Mouse (Mus musculus): ENCODE measurements around the gene Dis3l2.

Dis3l2 gene

GRCm38 (mm10) chr1:86733160-86733821, 29.7 kb downstream of the Dis3l2 start:
- no peak for DNase-seq

DNA sequence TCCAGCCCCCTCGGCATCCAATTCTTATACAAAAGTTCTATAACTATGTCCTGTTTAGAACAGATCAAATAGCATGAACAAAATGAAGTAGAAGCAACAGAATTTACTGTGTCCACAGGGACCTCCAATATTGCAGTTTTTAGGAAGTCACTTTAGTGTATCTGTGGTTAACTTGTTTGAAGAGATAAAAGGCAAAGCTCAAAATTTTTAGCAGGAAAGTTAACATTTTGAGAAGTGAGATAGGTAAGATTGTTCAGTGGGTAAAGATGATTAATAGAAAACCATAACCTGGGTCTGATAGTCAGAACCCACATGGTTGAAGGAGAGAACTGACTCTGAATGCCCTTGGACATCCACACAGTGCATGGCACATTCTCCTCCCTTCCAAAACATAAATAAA, 32.8 kb downstream of the Dis3l2 start:
- DNase-seq, result no peak

GRCm38 (mm10) chr1:86742896-86743295, 39.3 kb downstream of the Dis3l2 start:
- no peak for DNase-seq

GRCm38 (mm10) chr1:86747034-86747433, 43.4 kb downstream of the Dis3l2 start:
- no peak for DNase-seq

DNA sequence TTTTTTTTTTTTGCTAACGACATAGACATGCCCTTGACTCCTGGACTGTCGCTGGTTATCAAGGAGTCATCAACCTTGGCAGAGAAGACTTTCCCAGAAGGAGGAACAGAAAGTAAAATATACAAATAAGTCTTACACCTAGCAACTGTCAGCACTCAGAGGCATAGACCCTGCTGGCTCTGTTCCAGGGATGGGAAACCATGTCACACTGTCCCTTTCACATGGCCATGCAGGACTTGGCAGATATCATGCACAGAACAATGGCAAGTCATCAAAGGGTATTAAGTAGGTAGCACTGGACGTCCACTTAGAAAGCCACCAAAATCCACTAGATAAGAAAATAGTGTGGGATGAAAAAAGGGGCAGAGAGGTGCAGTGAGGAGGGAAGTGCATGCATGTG, 46.5 kb downstream of the Dis3l2 start:
- DNase-seq, result no peak

- DNase-seq, result no peak
These were observed 49.8 kb downstream of the Dis3l2 start for GRCm38 (mm10) chr1:86753416-86753815.

DNA sequence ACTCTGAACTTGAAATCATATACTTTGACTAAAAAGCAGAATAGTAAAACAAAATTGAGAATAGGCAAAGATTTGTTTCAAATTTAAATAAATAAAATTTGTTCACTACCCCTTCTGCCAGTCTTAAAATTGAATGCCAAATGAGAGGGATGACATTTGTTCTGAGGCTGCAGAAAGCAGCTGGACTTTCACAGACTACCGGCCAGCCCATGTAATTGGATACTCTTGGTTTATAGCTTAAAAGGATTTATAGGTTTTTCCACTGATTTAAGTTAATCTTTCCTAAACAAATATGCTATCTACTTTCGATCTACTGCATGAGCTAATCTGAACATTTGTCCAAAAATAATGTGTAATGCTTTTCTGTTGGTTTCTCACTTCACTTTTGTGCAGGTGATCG, 50.7 kb downstream of the Dis3l2 start:
- DNase-seq, result no peak

GRCm38 (mm10) chr1:86758091-86758490, 54.5 kb downstream of the Dis3l2 start:
- DNase-seq, result no peak

- peak; percentile 49 to 64 for DNase-seq
These were observed 58.6 kb downstream of the Dis3l2 start for GRCm38 (mm10) chr1:86762161-86762560.

DNA sequence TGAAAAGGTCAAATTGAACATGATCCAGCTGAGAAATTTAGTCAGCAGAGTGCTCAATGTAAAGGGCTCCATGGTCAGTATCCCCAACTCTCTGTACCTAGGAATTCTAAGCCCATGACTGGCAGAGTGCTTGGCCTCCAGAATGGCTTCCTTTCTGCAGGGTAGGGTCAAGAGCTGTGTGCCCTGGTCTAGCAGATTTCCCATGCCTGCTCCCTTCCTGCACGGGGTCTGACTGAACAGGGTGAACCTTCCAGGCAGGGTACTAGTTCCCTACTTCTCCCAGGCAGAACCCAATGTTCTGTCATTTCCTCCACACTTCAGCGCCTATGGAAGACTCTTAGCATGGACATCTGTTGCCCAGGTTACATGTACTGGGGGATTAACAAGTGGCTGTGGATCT, 97.6 kb downstream of the Dis3l2 start:
- no peak for DNase-seq

GRCm38 (mm10) chr1:86811756-86812155, 108.1 kb downstream of the Dis3l2 start:
- DNase-seq, result no peak

- no peak for DNase-seq
These were observed 118.7 kb downstream of the Dis3l2 start for GRCm38 (mm10) chr1:86822266-86822665.

DNA sequence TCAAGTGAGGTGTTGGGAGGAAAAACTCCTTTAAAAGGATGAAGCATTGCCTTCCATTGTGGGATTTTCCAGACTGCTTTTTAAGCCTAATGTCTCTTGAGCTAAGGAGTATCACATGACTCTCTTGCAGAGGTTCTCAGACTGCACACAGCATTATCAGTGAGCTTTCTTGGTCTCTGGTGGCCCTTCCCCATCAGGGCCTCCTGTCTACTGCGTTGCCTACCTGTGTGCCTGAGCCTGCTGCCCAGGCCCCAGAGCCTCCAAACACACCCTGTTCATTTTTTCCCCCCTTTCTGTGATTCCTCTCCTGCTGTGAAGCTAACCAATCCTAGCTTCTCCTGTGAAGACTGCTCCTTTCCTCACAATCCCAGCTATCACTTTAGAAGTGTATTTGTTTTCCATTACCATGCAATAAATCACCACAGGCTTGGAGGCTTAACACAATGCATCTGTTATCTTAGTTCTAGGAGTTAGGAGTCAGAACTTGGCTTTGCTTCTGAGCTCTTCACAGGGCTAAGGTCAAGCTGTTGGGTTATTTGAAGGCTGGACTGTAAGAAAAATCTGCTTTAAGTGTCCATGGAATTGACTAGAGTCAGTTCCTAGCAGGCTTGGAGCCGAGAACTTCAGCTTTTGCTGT, 130.9 kb downstream of the Dis3l2 start:
- DNase-seq, result peak in 1 of 2 experiments; percentile 3

DNA sequence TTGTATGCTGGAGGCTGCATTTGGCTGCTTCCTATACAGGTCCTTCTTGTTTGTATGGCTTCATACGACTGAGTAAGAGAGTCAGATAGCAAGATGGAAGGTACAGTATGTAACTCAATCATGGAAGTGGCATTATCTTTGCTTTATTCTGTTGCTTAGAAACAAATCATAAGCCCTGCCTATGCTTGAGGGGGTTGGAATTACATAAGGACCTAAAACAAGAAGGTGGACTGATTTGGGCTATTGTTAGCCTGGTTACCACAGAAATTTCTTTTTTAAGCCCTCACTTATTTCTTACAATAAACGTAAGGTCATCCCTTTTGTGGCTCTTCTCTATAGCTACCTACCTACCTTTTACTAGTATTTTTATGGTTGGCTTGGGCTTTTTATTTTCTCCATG, 131.4 kb downstream of the Dis3l2 start:
- no peak for DNase-seq

DNA sequence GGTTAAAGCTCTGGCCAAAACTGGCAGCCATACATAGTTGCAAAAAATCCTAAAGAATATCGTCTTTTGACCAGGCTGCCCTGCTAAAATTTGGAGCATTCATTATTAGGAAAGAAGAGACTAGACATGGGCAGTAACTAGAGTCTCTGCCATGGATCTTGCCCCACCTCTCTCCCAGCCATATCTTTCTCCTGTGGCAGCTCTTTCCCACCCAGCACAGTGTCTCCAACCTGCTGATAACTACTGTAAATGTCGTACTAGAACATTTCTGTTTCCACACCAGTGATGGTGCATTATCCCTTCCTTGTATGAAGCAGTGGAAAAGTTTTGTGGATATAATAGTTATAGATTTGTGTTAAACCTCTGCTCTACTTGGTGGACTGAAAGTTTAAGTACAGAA, 147.1 kb downstream of the Dis3l2 start:
- DNase-seq, result no peak

DNA sequence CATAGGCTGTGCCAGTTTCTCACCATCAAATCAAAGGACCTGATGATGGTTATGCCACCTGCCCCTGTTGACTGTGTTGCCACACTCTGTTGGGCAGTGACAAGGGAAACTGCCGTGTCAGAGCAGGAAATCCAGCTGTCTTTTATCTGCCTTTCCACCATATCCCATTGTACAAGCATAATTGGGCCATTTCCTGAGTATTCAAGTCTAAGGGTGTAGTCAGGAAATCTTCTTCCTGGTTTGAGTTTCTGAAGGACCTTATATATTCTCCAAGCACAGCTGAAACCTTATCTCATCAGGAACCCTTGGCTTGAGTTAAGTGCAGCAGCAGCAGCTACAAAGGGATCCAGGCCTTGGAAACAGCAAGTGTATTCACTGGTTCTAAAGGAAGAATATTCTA, 155.3 kb downstream of the Dis3l2 start:
- no peak for DNase-seq

- DNase-seq, result no peak
These were observed 155.8 kb downstream of the Dis3l2 start for GRCm38 (mm10) chr1:86859371-86859770.

DNA sequence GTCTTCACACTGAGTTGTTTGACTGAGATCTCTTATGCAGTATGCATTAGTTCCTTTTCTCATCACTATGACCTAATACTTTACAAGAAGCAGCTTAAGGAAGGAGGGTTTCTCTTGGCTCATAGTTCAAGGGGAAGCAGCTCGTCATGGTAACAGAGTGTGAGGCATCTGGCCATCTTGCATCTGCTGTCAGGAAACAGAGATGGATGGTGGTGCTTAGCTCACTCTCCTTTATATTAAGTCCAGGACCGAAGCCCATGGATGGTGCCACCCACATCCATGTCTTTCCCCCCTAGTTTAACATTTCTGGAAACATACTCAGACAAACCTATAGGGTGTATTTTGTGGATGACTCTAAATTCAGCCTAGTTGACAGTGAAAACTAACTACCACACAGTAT, 170.1 kb downstream of the Dis3l2 start:
- DNase-seq, result no peak

DNA sequence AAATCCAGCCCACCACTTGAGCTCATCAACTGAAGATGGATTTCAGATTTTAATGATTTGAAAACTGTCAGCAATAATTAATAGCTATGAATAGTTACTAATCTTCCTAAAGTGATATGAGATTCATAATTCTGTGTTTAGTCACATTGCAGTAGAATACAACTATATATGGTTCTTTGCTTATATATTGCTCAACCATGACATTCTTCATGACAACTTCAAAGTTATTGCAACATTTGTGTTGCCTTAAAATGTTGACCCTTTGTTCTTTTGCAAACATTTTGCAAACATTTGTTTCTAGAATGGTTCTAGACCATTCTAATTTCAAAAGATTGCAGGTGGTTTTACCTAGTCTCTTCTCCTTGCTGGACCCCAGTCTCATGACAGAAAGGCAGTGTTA, 175.1 kb downstream of the Dis3l2 start:
- no peak for DNase-seq

GRCm38 (mm10) chr1:86879547-86879946, 175.9 kb downstream of the Dis3l2 start:
- no peak for DNase-seq

DNA sequence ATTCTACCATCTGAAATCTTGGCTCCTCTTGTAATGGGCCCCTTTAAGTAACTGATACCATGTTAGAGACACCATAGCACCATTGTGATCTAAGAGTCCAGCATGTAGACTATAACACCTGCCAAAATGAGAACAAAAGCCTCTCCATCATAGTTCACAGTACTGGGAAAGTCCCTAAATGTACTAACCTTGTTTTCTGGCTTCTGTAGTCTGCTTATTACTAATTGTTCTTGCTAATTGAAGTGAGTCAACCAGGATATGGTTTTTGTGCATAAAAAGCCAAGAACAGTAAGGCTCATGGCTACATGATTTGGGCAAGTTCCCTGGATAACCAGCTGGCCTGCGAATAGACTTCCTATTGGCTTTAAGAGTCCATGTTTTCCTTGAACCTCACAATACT, 183.5 kb downstream of the Dis3l2 start:
- DNase-seq, result no peak

- no peak for DNase-seq
These were observed 208.9 kb downstream of the Dis3l2 start for GRCm38 (mm10) chr1:86912481-86912880.

- DNase-seq, result no peak
These were observed 210.3 kb downstream of the Dis3l2 start for GRCm38 (mm10) chr1:86913896-86914295.

DNA sequence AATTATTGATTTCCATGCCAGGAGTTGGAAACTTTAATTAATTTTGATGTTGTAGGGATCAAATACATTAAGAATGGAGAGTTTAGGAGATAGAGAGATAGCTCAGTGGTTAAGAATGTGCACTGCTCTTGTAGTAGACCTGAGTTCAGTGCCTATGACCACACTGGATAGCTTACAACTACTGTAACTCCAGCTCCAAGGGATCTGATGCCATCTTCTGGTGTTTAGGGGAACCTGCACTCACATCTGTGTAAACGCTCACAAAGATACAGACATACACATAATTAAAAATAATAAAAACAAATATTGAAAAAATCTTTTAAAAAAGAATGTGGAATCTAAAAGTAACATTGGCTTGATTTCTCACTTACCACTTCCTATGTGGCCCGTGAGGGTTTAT, 211.1 kb downstream of the Dis3l2 start:
- no peak for DNase-seq

Data from cerebellum, postnatal 14 days (tissue).